Mouse (Mus musculus): ENCODE data around the gene Whrn.
A peak's percentile ranks its signal among the peaks of the same experiment; 100 is the strongest.

Gene Whrn

DNA sequence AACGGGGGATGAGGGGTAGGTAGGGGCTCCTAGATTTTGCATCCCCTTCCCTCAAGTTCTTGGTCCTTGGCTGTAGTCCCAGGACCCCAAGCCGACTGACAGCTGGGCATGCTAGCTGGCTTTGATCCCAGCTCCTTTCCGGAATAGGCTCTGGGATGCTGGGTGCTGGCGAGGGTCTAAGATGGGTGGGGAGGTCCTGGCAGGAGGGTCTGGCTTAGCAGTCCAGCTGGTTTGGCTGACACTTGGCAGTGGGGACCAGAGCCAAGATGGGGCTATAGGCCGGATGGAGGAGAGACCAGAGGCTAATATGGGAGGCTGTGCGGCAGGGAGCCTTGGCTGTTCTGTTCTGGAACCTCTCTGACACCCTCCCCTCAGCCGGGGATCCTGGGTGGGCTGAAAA is 87.5 kb downstream of the Whrn start:
- no peak for DNase-seq (ENCODE audit: low spot score)

DNA sequence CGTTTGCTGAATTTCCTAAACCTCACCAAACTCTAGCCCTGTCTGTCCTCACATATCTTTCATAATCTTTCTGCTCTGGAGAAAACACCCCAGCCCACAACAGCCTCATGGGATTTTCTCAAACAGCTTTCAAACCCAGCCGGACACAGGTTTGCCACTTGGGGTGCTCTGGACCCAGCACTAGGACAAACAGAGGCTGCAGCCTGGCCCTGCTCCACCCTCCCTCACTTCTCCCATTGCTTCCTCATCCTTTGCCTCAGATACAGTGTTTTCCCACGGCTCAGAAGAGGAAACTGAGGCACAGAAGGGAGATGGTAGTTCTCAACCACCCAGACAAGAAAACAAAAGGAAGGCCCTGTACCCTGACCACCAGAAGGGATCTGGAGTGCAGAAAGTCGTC is 90.1 kb downstream of the Whrn start:
- no peak for DNase-seq (ENCODE audit: low spot score)

DNA sequence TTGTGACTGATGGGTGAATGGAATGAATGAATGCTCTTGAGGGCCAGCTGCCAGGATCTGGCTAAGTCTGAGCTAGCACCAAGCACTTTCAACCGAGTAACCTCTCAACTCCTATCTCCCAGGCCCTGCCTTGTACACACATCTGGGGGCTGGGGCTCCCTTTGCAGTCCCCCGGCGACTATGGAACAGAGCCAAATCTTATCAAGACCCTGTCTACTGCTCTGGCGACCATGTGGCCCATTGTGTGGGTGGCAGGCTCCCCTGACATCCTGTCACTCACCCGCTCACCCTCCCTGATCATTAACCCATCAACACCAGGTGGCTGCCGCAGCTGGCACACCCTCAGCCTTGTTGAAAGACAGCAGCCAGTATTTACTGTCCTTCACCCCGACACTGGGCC is 90.7 kb downstream of the Whrn start:
- peak; percentile 13 for DNase-seq (ENCODE audit: low spot score)

GRCm38 (mm10) chr4:63404205-63404604 is 91.6 kb downstream of the Whrn start:
- DNase-seq (ENCODE audit: low spot score) = no peak

GRCm38 (mm10) chr4:63403040-63403959 is 92.5 kb downstream of the Whrn start, which contains the start of gene Akna:
Gene Akna (minus strand): TSS chr4:63403354.
- DNase-seq (ENCODE audit: low spot score) = peak; percentile 94

DNA sequence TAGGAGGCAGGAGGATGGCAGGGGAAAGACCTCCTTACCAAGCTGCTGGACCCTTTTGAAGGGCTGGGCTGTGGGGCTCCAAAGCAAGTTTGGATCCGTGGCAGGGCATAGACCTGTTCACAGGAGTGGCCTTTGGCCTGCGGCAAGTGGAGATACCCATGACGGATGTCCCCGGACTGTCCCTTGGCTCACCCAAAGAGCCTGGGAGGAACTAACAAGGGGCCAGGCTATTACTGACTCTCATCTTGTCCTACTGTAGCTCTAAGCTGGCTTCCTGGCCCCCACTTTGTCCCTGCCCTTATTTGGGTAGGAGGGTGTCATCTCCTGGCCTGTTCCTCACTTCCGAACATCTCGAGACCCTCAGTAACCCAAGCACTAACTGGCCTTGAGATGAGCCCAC is 93.2 kb downstream of the Whrn start:
- DNase-seq (ENCODE audit: low spot score) = no peak

DNA sequence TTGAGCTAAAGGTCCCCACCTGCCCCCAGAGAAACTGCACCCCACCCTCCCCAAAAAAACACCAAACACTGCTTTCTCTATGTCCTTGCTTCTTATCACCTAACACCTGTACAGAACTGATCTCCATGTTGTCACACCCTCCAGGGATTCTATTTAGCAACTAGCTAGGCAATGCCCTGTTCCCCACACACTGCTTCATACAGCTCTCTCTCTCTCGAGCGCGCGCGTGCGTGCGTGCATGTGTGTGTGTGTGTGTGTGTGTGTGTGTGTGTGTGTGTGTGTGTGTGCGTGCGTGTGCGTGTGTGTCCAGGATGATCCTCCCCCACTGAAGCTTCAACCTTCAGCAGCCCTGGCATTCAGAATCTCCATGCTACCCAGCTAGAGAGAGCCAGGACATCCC is 93.7 kb downstream of the Whrn start:
- DNase-seq (ENCODE audit: low spot score) = no peak

DNA sequence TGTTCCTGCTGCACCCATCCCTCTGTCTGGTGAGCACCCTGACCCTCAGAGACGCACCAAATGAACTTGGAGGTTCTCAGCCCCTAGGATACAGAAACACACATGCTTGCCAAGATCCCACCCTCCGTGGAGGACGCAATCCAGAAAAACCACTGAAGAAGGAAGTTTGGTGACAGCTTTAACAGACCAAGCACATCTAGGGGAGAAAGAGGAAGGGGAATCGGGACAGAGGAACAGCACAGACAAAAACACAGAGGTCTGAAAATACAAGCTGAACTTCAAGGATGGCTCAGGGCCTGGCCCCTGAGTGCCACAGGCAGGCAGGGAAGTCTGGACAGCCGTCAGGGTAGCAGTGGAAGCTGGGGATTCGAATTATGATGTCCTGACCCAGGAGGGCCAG is 94.2 kb downstream of the Whrn start:
- DNase-seq (ENCODE audit: low spot score) = no peak

DNA sequence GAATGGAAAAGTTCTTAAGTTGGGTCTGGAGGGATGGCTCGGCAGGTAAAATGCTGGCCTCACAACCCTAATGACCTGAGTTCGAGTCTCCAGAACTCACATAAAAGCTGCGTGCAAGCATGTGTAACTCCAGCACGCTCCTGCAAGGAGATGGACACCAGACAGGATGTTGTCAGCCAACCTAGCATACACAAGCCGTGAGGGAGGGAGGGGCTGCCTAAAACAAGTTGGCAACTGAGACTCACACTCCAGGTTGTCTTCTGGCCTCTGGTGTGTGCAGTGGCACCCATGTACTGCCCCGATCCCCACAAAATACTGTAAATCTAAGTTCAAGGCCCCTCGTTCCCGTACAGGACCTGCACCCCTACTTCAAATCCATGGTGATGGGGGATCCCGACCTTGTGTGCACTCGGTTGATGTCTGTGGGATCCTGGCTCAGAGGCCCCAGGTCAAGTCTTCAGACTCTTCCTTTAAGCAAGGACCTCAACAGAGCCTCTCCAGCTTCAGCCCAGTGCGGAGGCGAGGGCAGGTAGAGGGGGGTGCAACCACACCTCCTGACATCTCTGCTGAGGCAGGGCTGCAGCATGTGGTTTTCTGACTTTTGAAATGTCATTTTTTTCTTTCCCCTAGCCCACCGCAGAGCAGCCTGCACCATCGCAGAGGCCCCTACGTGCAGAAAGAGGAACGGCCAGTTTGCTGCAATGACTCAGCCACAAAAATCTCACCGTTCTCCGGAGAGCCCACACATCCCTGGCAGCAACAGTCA is 95.1 kb downstream of the Whrn start:
- no peak for DNase-seq (ENCODE audit: low spot score)

- peak; percentile 45 for DNase-seq (ENCODE audit: low spot score)
Observed at GRCm38 (mm10) chr4:63399691-63400270, 96.0 kb downstream of the Whrn start.

GRCm38 (mm10) chr4:63398854-63399609 is 96.8 kb downstream of the Whrn start:
- DNase-seq (ENCODE audit: low spot score) = peak; percentile 28

DNA sequence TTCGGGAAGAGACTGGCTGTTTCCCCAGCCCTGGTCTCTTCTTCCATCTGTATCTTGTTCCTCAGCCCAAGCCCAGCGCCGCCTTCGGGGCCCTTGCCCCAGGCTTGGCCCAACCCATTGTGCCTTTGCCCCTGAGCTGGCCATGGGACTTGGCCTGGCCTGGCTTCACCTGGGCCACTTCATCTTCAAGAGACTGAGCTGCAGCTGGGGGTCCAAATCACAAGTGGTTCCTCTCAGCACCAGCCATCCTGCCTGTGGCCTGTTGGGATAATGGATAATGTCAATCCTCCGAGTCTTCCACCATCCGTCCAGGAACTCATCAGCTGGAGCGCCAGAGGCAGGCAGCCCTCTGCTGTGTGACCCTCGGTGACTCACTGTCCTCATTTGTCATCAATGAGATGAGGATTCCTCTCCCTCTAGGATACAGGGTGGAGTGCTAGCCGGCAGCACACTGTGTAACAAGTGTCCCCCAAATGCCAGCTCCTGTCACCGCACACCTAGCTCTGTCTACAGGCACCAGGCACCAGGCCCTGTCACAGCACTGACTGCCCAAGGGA is 97.7 kb downstream of the Whrn start:
- no peak for DNase-seq (ENCODE audit: low spot score)

- DNase-seq (ENCODE audit: low spot score) = no peak
Observed at GRCm38 (mm10) chr4:63391322-63391721, 104.5 kb downstream of the Whrn start.

DNA sequence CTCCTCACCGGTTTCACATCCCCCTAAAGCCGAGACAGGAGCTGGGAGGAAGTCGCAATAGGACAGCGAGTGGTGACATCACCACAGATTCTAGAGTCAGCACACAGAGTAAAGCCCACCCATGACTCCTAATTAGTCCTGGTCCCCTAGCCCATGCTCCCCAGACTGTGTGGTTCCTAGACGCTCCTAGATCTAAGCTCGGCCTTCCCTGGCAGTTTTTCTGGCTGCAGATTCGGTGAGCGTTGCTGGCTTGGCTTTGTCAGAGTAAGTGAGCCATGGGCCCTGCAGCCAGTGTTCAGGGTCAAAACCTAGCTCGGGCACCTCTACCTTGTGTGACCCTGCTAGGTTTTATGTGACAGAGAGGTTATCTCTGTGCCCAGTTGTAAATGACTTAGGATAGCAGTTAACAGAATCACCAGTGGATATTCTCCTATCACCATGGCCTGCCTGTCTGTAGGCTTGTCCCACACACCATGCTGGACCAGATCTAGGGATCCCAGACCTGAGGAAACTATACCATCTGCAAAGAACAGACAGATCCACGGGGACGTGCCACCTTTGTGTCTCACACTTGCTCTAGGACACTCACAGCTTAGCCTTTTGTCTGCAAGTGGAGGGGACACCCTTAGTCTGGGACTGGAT is 105.8 kb downstream of the Whrn start:
- DNase-seq (ENCODE audit: low spot score) = no peak

DNA sequence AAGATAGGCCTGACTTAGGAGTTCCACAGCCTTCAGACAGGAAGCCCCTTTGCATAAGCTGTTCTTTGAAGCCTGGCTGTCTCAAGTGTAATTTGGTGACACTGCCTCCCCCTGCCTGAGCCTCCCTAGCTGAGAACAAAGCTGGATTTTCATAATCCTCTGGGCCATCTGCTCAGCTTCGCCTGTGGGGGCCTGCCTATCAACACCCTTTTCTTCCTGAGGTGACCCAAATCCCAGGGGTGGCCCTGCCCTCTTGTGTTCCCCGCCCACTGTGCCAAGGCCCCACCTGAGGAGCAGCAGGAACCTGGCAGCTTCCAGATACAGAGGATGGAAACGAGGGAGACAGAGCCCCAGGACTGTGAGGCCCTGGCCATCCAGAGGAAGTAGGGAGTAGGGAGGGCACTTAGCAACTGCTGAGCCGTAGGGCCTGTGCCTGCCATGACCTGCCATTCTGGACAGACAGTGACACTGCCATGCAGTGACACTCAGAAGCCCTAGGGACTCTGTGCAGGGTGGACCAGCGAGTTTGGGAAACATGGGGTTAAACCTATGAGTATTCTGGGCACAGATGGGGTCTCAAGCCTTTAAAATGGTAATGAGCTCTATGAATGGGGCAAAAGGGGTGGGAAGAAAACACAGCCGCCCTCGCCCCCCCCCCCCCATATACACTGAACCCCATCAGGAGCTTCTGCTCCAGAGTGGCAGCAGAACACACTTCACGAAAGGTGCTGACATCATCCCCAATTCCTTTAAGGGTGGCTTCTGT is 106.5 kb downstream of the Whrn start:
- no peak for DNase-seq (ENCODE audit: low spot score)

DNA sequence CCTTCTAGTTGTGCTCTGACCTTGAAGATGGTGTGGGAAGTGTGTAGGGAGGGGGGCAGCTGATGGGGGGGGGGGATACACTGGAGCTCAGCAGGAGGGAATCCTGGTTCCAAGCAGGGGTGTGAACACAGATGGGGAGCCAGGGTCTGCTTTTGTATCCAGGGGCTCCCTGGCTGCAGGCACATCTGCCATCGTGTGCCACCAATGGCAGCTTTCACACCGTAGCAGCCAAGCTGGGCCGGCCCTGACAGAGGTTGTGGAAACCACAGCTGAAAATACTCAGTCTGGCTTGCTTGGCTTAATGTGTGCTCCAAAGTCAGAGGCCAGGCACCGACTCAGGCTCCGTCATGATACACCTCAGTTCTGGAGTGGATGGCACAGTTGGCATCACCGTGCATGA is 107.8 kb downstream of the Whrn start:
- DNase-seq (ENCODE audit: low spot score) = no peak

GRCm38 (mm10) chr4:63385784-63386183 is 110.0 kb downstream of the Whrn start:
- no peak for DNase-seq (ENCODE audit: low spot score)

GRCm38 (mm10) chr4:63385253-63385652 is 110.5 kb downstream of the Whrn start:
- no peak for DNase-seq (ENCODE audit: low spot score)

DNA sequence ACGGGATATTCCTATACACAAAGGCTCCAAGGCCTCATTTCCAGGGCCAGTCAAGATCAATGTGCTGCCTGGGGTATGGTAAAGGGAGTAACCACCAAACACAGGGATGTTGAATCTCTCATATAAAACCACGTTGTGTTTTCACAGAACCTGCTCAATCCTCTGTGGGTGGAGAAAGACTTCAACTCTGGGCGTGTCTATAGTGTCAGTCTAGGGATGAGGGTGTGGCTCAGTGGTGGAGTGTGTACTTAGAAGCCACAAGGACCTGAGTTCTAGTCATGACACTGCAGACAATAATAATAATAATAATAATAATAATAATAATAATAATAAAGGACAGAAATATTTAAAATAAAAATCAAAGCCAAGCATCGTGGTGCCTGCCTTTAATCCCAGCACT is 111.5 kb downstream of the Whrn start:
- DNase-seq (ENCODE audit: low spot score) = no peak

DNA sequence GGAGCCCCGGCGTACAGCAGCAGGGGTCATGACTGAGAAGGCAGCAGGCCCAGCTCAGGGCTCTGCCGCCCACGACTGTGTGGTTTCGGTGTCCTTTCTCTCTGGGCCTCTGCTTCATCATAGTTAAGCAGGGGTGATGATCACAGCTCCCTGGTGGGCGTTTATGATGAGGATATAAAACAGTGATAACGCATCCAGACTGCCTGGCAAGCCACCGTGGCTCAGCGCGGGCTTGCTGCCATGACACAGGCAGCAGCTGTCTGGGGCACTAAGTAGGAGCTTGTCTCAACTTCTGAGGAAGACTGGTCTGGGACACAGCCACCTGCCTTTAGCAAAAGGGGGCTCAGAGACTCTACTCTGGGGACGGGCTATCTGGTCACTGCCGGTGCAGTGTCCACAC is 112.3 kb downstream of the Whrn start:
- no peak for DNase-seq (ENCODE audit: low spot score)
